Comparison of ENCODE assay signal across 21 mouse cellular contexts in the genomic region with DNA sequence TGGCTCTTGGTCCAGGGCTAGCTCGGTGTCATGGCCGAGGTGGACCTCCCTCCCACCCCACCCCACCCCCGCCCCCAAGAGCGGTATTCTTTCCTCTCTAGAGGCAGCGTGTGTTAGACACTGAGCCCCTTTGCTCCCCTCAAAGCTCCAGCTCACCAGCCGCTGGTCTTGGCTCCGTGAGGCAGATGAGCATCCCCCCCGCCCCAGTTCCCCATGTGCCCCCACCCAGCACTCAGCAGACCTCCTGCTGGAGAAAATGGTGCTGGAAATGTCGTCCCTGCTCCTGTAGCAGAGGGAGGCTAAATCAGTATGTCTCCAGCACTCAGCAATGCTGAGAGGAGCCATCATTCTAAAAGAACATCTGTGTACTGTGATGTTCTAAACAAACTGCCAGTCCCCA. TPM values are rescaled to one million over a fixed set of nuclear protein-coding genes. Genes with fewer than 3 reads are reported as not detected.
"Had no signal": no experiment of that assay in that cellular context is flagged by ENCODE, and none has a peak within 500 bp of the region (broad histone marks: within the 10 kb centered on the region; RNA-seq: fewer than 3 reads in every experiment).

No protein-coding gene starts in this region.

- H3K9ac ChIP-seq: limb, embryonic 12.5 days; limb, embryonic 15.5 days; liver, embryonic 12.5 days; liver, embryonic 15.5 days had no signal

- H3K27me3 ChIP-seq: limb, embryonic 12.5 days; limb, embryonic 15.5 days; liver, embryonic 12.5 days; liver, embryonic 15.5 days had no signal

- DNase-seq: kidney, adult 18-20 months; kidney, adult 9 months; kidney, postnatal 14 days; kidney, postnatal 4 days; layer of hippocampus, adult 9-11 months; layer of hippocampus, postnatal 36 days; lung, adult 2 months; lung, postnatal 14 days; midbrain, embryonic 14.5 days; thymus, adult 18-20 months; thymus, postnatal 36 days had no signal

- H3K9me3 ChIP-seq: limb, embryonic 12.5 days; limb, embryonic 15.5 days; liver, embryonic 12.5 days; liver, embryonic 15.5 days had no signal

- H3K4me2 ChIP-seq: limb, embryonic 12.5 days; limb, embryonic 15.5 days; liver, embryonic 12.5 days; liver, embryonic 15.5 days had no signal

- H3K4me3 ChIP-seq: left cerebral cortex, adult 2 months; limb, embryonic 12.5 days; limb, embryonic 15.5 days; liver, embryonic 12.5 days; liver, embryonic 15.5 days had no signal

- ATAC-seq: liver, embryonic 12.5 days had no signal

- H3K27ac ChIP-seq: left cerebral cortex, adult 2 months; limb, embryonic 12.5 days; limb, embryonic 15.5 days; liver, embryonic 12.5 days; liver, embryonic 15.5 days; macrophage had no signal

RNA-seq across cellular contexts. Expression of a gene that starts 24.3 kb away (rescaled TPM):
- total RNA-seq: left cerebral cortex, postnatal 10 days; megakaryocyte, adult 5-6 weeks had no signal
- polyA plus RNA-seq: macrophage; midbrain, embryonic 14.5 days; neural tube, embryonic 11.5 days; neural tube, embryonic 14.5 days had no signal
